Mouse (Mus musculus): ENCODE measurements at regions not wholly inside any gene's neighbourhood (a gene's known extent, or its start where the extent isn't known, plus 50 kb on each side); places are given as distances from the start of the nearest gene placed in this dataset.

DNA sequence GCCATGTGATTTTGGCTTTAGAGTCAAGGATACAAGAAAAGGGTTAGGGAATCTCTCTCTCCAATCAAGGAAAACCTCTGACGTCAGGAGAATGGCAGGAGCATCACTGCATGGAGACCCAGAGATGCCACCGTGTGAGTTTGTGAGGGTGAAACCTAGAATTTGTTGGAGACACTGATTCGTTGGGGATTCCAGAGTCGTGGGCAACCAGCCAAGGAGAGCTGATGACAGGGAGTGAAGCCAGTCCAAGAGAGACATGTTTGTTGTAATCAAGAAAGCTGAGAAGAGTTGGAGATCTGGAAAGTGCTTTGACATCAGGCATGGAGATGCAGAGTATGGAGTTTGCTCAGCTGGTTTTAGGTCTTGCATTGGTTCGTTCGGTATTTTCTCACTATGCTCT lies 236.6 kb upstream of the Tbc1d5 start:
- TF ChIP-seq POLR2A (IDR thresholded peaks at IDR 0.05; ENCODE audit: insufficient read depth, low read depth, low read length) (no peak), CTCF (IDR thresholded peaks at IDR 0.05; ENCODE audit: insufficient read depth, low read depth, low read length) (no peak)
